Mouse (Mus musculus): ENCODE measurements at regions not wholly inside any gene's neighbourhood (a gene's known extent, or its start where the extent isn't known, plus 50 kb on each side); places are given as distances from the start of the nearest gene placed in this dataset.

- DNase-seq (ENCODE audit: low spot score) (no peak), ATAC-seq (no peak)
- Histone ChIP-seq H3K36me3 (ENCODE audit: control insufficient read depth, insufficient read depth, low read length) (no peaks in the 10 kb centered on the region), H3K9ac (ENCODE audit: low read length) (no peak overlapping the region), H3K4me1 (ENCODE audit: control insufficient read depth, insufficient read depth, low read length) (0 out of 2 replicates have a peak, but pooled peaks cover 6% of the 10 kb centered on the region), H3K9me3 (replicated peaks; ENCODE audit: control insufficient read depth, low read length) (no peaks in the 10 kb centered on the region), H3K4me2 (ENCODE audit: low read length) (no peak overlapping the region), H3K4me3 (ENCODE audit: low read depth, low read length) (no peak overlapping the region), H3K27me3 (replicated peaks; ENCODE audit: control insufficient read depth, insufficient read depth, low read length) (no peaks in the 10 kb centered on the region), H3K27ac (ENCODE audit: low read depth, low read length) (no peak overlapping the region)
- 85% methylated on average over 8 of the region's 8 CpGs for WGBS
These were observed 526.9 kb downstream of the Pdcd6ip start for GRCm38 (mm10) chr9:113181182-113181581.

DNA sequence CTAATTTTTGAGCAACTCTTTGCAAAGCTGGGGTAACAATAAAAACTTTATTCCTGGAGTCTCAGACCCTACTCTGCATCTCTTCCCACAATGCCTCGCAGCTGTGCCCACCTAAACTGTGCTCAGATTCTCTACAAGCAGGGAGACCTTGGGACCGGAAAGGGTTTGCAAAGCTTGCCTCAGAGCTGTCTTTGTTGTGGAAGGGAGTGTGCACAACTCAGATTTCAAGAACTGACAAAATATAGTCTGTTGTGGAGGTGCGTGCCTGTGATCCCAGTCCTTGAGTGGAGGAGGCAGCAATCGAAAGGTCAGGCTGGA, 530.2 kb downstream of the Pdcd6ip start:
- DNase-seq (ENCODE audit: low spot score): no peak
- Histone ChIP-seq H3K27ac (ENCODE audit: low read depth, low read length) (peak overlapping the region; percentile 82), H3K27me3 (replicated peaks; ENCODE audit: control insufficient read depth, insufficient read depth, low read length) (no peaks in the 10 kb centered on the region), H3K36me3 (ENCODE audit: control insufficient read depth, insufficient read depth, low read length) (no peaks in the 10 kb centered on the region), H3K4me2 (ENCODE audit: low read length) (no peak overlapping the region), H3K4me1 (ENCODE audit: control insufficient read depth, insufficient read depth, low read length) (0 out of 2 replicates have a peak, but pooled peaks cover 6% of the 10 kb centered on the region), H3K9me3 (replicated peaks; ENCODE audit: control insufficient read depth, low read length) (no peaks in the 10 kb centered on the region), H3K4me3 (ENCODE audit: low read depth, low read length) (no peak overlapping the region), H3K9ac (ENCODE audit: low read length) (no peak overlapping the region)
- 54% methylated on average over 4 of the region's 4 CpGs for WGBS
- peak; percentile 59 for ATAC-seq

- 0 out of 2 replicates have a peak overlapping the region, but pooled peaks have one; percentile 4 for H3K4me2 ChIP-seq (ENCODE audit: low read length)
- no peaks in the 10 kb centered on the region for H3K27me3 ChIP-seq (replicated peaks; ENCODE audit: control insufficient read depth, insufficient read depth, low read length)
- DNase-seq (ENCODE audit: low spot score) (peak; percentile 96), ATAC-seq (peak; percentile 96)
- H3K4me3 ChIP-seq (ENCODE audit: low read depth, low read length): no peak overlapping the region
- H3K36me3 ChIP-seq (ENCODE audit: control insufficient read depth, insufficient read depth, low read length): no peaks in the 10 kb centered on the region
- H3K27ac ChIP-seq (ENCODE audit: low read depth, low read length): peak overlapping the region; percentile 82
- H3K9ac ChIP-seq (ENCODE audit: low read length): no peak overlapping the region
- H3K9me3 ChIP-seq (replicated peaks; ENCODE audit: control insufficient read depth, low read length): no peaks in the 10 kb centered on the region
- 26% methylated on average over 15 of the region's 15 CpGs for WGBS
- H3K4me1 ChIP-seq (ENCODE audit: control insufficient read depth, insufficient read depth, low read length): 0 out of 2 replicates have a peak, but pooled peaks cover 6% of the 10 kb centered on the region
These were observed 530.7 kb downstream of the Pdcd6ip start for GRCm38 (mm10) chr9:113177181-113177917.

GRCm38 (mm10) chr9:113171767-113172405, 536.2 kb downstream of the Pdcd6ip start:
- H3K4me1 ChIP-seq (ENCODE audit: control insufficient read depth, insufficient read depth, low read length): no peaks in the 10 kb centered on the region
- H3K27me3 ChIP-seq (replicated peaks; ENCODE audit: control insufficient read depth, insufficient read depth, low read length): no peaks in the 10 kb centered on the region
- no peaks in the 10 kb centered on the region for H3K36me3 ChIP-seq (ENCODE audit: control insufficient read depth, insufficient read depth, low read length)
- DNase-seq (ENCODE audit: low spot score) (peak; percentile 34), ATAC-seq (no peak; the same call in 1 of the 2 replicates)
- H3K9me3 ChIP-seq (replicated peaks; ENCODE audit: control insufficient read depth, low read length): no peaks in the 10 kb centered on the region
- no peak overlapping the region for H3K4me3 ChIP-seq (ENCODE audit: low read depth, low read length)
- peak overlapping the region; percentile 78 for H3K27ac ChIP-seq (ENCODE audit: low read depth, low read length)
- no peak overlapping the region for H3K9ac ChIP-seq (ENCODE audit: low read length)
- WGBS: 69% methylated on average over 5 of the region's 5 CpGs
- H3K4me2 ChIP-seq (ENCODE audit: low read length): no peak overlapping the region

- Histone ChIP-seq H3K4me3 (ENCODE audit: low read depth, low read length) (no peak overlapping the region), H3K4me1 (ENCODE audit: control insufficient read depth, insufficient read depth, low read length) (peaks cover 7% of the 10 kb centered on the region; the same call in 1 of the 2 replicates), H3K9me3 (replicated peaks; ENCODE audit: control insufficient read depth, low read length) (no peaks in the 10 kb centered on the region), H3K36me3 (ENCODE audit: control insufficient read depth, insufficient read depth, low read length) (no peaks in the 10 kb centered on the region), H3K27ac (ENCODE audit: low read depth, low read length) (peak overlapping the region; percentile 71; the same call in 1 of the 2 replicates), H3K9ac (ENCODE audit: low read length) (no peak overlapping the region), H3K27me3 (replicated peaks; ENCODE audit: control insufficient read depth, insufficient read depth, low read length) (no peaks in the 10 kb centered on the region), H3K4me2 (ENCODE audit: low read length) (no peak overlapping the region)
- WGBS: 41% methylated on average over 12 of the region's 12 CpGs
- ATAC-seq (peak; percentile 84), DNase-seq (ENCODE audit: low spot score) (peak; percentile 68)
These were observed 544.9 kb downstream of the Pdcd6ip start for GRCm38 (mm10) chr9:113162897-113163874.

DNA sequence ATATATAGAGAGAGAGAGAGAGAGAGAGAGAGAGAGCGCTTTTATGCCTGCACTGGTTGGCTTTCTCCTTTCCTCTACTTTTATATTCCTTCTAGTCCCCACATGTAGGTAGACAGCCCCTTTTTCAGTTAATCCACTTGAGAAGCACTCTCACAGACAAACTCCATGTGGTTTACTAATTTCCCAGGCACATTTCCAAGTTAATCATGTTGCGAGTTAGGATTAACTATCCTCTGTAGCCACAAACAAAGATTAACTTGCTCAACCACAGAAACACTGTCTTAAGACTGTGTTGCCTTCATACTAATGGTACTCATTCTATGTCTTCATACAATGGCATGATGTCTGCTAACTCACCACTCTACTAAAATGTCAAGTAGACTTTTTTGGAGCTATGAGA, 548.0 kb downstream of the Pdcd6ip start:
- DNase-seq (ENCODE audit: low spot score) (no peak), ATAC-seq (no peak)
- Histone ChIP-seq H3K9me3 (replicated peaks; ENCODE audit: control insufficient read depth, low read length) (no peaks in the 10 kb centered on the region; the same call in 1 of the 2 replicates), H3K27me3 (replicated peaks; ENCODE audit: control insufficient read depth, insufficient read depth, low read length) (no peaks in the 10 kb centered on the region), H3K4me1 (ENCODE audit: control insufficient read depth, insufficient read depth, low read length) (peaks cover 9% of the 10 kb centered on the region; the same call in 1 of the 2 replicates), H3K36me3 (ENCODE audit: control insufficient read depth, insufficient read depth, low read length) (no peaks in the 10 kb centered on the region), H3K9ac (ENCODE audit: low read length) (no peak overlapping the region), H3K4me2 (ENCODE audit: low read length) (no peak overlapping the region), H3K4me3 (ENCODE audit: low read depth, low read length) (no peak overlapping the region), H3K27ac (ENCODE audit: low read depth, low read length) (no peak overlapping the region)
- 90% methylated on average over 2 of the region's 2 CpGs for WGBS

GRCm38 (mm10) chr9:113158080-113158479, 550.0 kb downstream of the Pdcd6ip start:
- Histone ChIP-seq H3K4me3 (ENCODE audit: low read depth, low read length) (no peak overlapping the region), H3K4me2 (ENCODE audit: low read length) (no peak overlapping the region), H3K9me3 (replicated peaks; ENCODE audit: control insufficient read depth, low read length) (no peaks in the 10 kb centered on the region; the same call in 1 of the 2 replicates), H3K4me1 (ENCODE audit: control insufficient read depth, insufficient read depth, low read length) (peaks cover 5% of the 10 kb centered on the region; the same call in 1 of the 2 replicates), H3K27ac (ENCODE audit: low read depth, low read length) (peak overlapping the region; percentile 56; the same call in 1 of the 2 replicates), H3K36me3 (ENCODE audit: control insufficient read depth, insufficient read depth, low read length) (no peaks in the 10 kb centered on the region), H3K27me3 (replicated peaks; ENCODE audit: control insufficient read depth, insufficient read depth, low read length) (no peaks in the 10 kb centered on the region), H3K9ac (ENCODE audit: low read length) (no peak overlapping the region)
- ATAC-seq: no peak
- WGBS: 79% methylated on average over 6 of the region's 6 CpGs
- DNase-seq (ENCODE audit: low spot score): no peak

DNA sequence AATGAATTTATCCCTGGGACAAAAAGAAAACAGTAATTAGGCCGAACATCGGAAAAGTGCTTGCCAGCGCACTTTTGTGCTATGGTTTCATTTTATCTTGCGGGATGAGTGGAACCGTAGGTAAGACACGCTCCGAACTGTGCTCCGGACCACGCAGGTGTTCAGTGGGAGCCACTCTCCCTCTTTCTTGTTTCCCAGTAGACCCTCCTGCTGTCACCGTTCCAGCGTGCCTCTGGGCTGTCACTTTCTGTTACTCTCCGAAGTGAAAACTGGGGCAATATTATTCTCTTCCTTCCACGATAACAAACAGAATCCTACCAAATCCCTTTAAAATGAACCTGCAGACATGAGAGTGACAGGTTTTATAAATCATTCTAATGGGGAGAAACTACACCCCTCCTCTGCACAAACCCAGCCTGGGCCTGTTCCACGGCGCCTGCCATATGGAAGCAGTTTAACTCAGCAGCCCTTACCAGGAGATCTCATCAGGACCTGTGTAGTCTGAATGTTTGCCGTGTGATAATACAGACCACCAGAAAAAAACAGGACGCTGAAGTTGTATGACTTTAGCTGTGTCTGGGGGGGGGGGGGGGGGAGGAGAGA, 550.5 kb downstream of the Pdcd6ip start:
- ATAC-seq (peak; percentile 75; the same call in 1 of the 2 replicates), DNase-seq (ENCODE audit: low spot score) (peak; percentile 59)
- H3K9me3 ChIP-seq (replicated peaks; ENCODE audit: control insufficient read depth, low read length): no peaks in the 10 kb centered on the region; the same call in 1 of the 2 replicates
- no peak overlapping the region for H3K9ac ChIP-seq (ENCODE audit: low read length)
- 74% methylated on average over 17 of the region's 17 CpGs for WGBS
- H3K27me3 ChIP-seq (replicated peaks; ENCODE audit: control insufficient read depth, insufficient read depth, low read length): no peaks in the 10 kb centered on the region
- peaks cover 2% of the 10 kb centered on the region; the same call in 1 of the 2 replicates for H3K4me1 ChIP-seq (ENCODE audit: control insufficient read depth, insufficient read depth, low read length)
- no peak overlapping the region for H3K4me3 ChIP-seq (ENCODE audit: low read depth, low read length)
- H3K36me3 ChIP-seq (ENCODE audit: control insufficient read depth, insufficient read depth, low read length): no peaks in the 10 kb centered on the region
- H3K27ac ChIP-seq (ENCODE audit: low read depth, low read length): peak overlapping the region; percentile 56; the same call in 1 of the 2 replicates
- H3K4me2 ChIP-seq (ENCODE audit: low read length): no peak overlapping the region
